Comparison of ENCODE assay signal across 17 mouse cellular contexts in the genomic region with DNA sequence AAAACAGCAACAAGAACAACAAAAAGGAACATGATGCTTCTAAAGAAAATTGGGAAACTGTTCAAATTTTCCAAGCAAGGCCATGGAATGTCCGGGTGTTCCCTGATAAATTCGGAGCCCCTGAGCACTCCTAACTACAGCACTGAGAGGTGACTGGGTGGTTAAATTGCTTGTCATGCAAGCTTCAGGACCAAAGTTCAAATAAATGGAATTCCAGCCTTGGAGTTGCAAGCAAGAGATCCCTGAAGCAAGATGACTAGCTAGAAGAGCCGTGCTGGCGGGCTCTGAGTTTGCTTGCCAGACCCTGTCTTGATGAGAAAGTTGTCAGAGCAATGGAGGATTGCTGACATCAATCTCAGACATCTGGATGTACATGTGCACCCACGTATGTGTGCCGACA.
"Had no signal": no experiment of that assay in that cellular context is flagged by ENCODE, and none has a peak within 500 bp of the region (broad histone marks: within the 10 kb centered on the region; RNA-seq: fewer than 3 reads in every experiment).

No protein-coding gene starts in this region.

- H3K4me3 ChIP-seq: limb, embryonic 12.5 days; megakaryocyte, embryonic 14.5 days; midbrain, embryonic 15.5 days; neural tube, embryonic 13.5 days had no signal

- H3K36me3 ChIP-seq: limb, embryonic 12.5 days; midbrain, embryonic 15.5 days; neural tube, embryonic 13.5 days had no signal

- H3K9me3 ChIP-seq: limb, embryonic 12.5 days; midbrain, embryonic 15.5 days; neural tube, embryonic 13.5 days had no signal

- H3K27me3 ChIP-seq: limb, embryonic 12.5 days; megakaryocyte, embryonic 14.5 days; midbrain, embryonic 15.5 days; neural tube, embryonic 13.5 days had no signal

- H3K4me2 ChIP-seq: limb, embryonic 12.5 days; liver, embryonic 11.5 days; midbrain, embryonic 11.5 days; midbrain, embryonic 15.5 days; neural tube, embryonic 13.5 days had no signal

- DNase-seq: kidney, adult 9 months; kidney, postnatal 25 days; layer of hippocampus, adult 9-11 months; layer of hippocampus, postnatal 36 days; liver, postnatal 0 days; right cerebral cortex, adult 18-20 months; right cerebral cortex, postnatal 25 days; thymus, postnatal 4 days had no signal

- ATAC-seq: hindbrain, embryonic 16.5 days; inflammation-experienced regulatory T-cells, adult 6 months; liver, postnatal 0 days; midbrain, embryonic 15.5 days had no signal

- H3K27ac ChIP-seq: macrophage; midbrain, embryonic 15.5 days; neural tube, embryonic 13.5 days had no signal

- H3K9ac ChIP-seq: limb, embryonic 12.5 days; liver, postnatal 0 days; midbrain, embryonic 15.5 days; neural tube, embryonic 13.5 days had no signal

- H3K4me1 ChIP-seq: megakaryocyte, embryonic 14.5 days; midbrain, embryonic 15.5 days; neural tube, embryonic 13.5 days had no signal
